Mouse (Mus musculus): ENCODE results near the gene Appbp2. TPM values are rescaled to one million over a fixed set of nuclear protein-coding genes. Genes with fewer than 3 reads are reported as not detected.

Gene Appbp2
- polyA plus RNA-seq, 1 experiment from 2014 or later = 44.9 TPM

GRCm38 (mm10) chr11:85138776-85139474 is 96.0 kb downstream of the Appbp2 start:
- Histone ChIP-seq H3K9me3 (no peaks in the 10 kb centered on the region), H3K4me1 (peaks cover 24% of the 10 kb centered on the region), H3K27ac (peak overlapping the region; percentile 92), H3K9ac (peak overlapping the region; percentile 93), H3K4me2 (peak overlapping the region; percentile 60), H3K27me3 (replicated peaks) (no peaks in the 10 kb centered on the region), H3K36me3 (replicated peaks) (no peaks in the 10 kb centered on the region), H3K4me3 (peak overlapping the region; percentile 92)
- ATAC-seq (replicated peaks) = no peak
- 1% methylated on average over 17 of the region's 17 CpGs for WGBS

Other genes starting within 250 kb of the Appbp2 start
- 12.2 and 12.7 TPM in 2 replicates for gene Usp32, start 95.0 kb downstream of the Appbp2 start, polyA plus RNA-seq (2015; fragmentation: Nextera tagmentation; extraction: Ambion mirVana)
- 0.62 and 1.2 TPM in 2 replicates for gene 1700125H20Rik, start 64.7 kb downstream of the Appbp2 start, polyA plus RNA-seq (2015; fragmentation: Nextera tagmentation; extraction: Ambion mirVana)
- gene Ppm1d, start 76.1 kb upstream of the Appbp2 start, polyA plus RNA-seq (2015; fragmentation: Nextera tagmentation; extraction: Ambion mirVana) = 16.9 and 18.1 TPM in 2 replicates
- 30.8 and 33.1 TPM in 2 replicates for gene Bcas3, start 118.0 kb upstream of the Appbp2 start, polyA plus RNA-seq (2015; fragmentation: Nextera tagmentation; extraction: Ambion mirVana)